Mouse (Mus musculus): ENCODE results near the gene Camk1d.
"Not testable (repeated sequence)": the region's sequence is repeated elsewhere in the genome, so short reads cannot be mapped to it uniquely, and the experiment has no call there.

Gene Camk1d

GRCm38 (mm10) chr2:5614308-5614705 is 100.0 kb downstream of the Camk1d start:
- DNase-seq (ENCODE audit: low read depth in 2 of 2, low spot score in 2 of 2), result no peak

- peak in 1 of 2 experiments; percentile 5 for DNase-seq (ENCODE audit: low read depth in 2 of 2, low spot score in 2 of 2)
These were observed 100.5 kb downstream of the Camk1d start for GRCm38 (mm10) chr2:5613651-5614307.

DNA sequence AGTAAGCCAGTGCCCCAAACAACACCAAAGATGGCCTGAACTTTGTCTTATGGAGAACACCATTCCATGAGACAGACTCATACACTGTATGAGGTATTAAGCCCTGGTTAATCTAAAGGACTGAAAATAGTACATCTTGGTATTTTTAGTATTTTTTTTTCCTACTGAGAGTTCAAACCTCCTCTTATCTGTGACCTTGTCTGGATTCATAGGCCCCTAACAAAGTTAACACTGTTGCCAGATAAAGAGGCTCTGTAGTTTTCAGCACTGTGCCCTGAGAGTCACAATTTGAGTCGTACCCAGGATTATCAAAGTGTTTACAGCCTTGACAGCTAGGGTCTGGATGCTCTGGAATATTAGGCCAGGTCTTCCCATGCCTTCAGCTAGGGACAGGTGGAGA is 102.7 kb downstream of the Camk1d start:
- DNase-seq (ENCODE audit: low read depth in 2 of 2, low spot score in 2 of 2), result no peak

GRCm38 (mm10) chr2:5610521-5610920 is 103.8 kb downstream of the Camk1d start:
- no peak for DNase-seq (ENCODE audit: low read depth in 2 of 2, low spot score in 2 of 2)

DNA sequence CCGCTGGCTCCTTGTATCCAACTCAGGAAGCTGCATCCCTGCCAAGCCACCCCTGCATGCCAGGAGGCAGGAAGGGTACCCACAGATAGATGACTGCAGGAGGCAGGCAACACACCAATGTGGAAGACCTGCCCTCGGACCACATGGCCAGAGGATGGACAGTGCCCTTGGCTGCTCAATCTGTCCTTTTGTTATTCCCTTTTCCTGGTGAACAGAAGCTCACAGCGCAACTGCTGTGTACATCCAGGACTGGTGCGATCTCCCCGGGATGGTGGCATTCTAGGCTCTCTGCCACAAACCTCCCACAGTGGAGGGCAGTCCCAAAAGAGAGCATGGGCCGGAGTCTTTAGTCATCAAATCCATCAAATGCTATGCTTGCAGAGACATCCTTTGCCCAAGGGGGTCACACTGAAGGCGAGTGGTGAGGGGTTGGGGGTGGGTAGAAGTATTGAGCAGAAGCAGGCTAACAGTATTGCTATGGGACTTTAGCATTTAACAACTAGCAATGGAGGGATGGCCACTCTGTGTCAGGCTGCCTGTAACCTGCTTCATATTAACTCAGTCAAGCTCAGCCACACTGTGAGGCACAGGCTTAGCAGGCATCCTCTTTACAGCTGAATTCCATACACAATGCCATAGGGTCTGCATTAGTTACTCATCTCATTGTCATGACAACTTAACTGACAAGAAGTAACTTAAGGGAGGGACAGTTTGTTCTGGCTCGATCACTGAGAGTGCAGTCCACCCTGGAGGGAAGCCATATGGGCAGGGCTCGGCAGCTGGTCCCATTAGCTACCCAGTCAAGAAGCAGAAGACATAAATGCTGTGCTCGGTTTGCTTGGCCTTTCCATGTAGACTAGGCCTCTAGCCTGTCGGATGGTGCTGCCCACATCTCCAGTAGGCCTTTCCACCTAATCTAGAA is 106.1 kb downstream of the Camk1d start:
- no peak for DNase-seq (ENCODE audit: low read depth in 2 of 2, low spot score in 2 of 2)

GRCm38 (mm10) chr2:5605849-5606248 is 108.5 kb downstream of the Camk1d start:
- no peak for DNase-seq (ENCODE audit: low read depth in 2 of 2, low spot score in 2 of 2)

DNA sequence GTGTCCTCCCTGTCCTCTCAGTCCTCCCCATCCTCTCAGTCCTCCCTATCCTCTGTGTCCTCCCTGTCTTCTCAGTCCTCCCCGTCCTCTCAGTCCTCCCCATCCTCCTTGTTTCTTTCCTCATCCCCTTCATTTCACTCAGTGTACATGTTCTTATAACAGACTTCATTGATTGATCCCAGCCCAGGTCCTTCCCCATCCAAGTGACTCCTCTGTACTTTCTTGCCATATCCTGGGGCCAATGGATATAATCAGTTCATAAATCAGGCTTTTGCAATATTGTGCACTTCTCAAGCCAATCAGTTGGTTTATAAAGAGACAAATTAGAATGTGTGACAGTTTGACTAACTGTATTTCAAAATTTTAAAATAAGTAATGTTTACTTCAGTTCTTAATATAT is 112.3 kb downstream of the Camk1d start:
- no peak for DNase-seq (ENCODE audit: low read depth in 2 of 2, low spot score in 2 of 2)

GRCm38 (mm10) chr2:5601243-5601642 is 113.1 kb downstream of the Camk1d start:
- not testable (repeated sequence) for DNase-seq (ENCODE audit: low read depth in 2 of 2, low spot score in 2 of 2)

GRCm38 (mm10) chr2:5600183-5600962 is 113.9 kb downstream of the Camk1d start:
- DNase-seq (ENCODE audit: low read depth in 2 of 2, low spot score in 2 of 2), result no peak

- no peak for DNase-seq (ENCODE audit: low read depth in 2 of 2, low spot score in 2 of 2)
These were observed 114.6 kb downstream of the Camk1d start for GRCm38 (mm10) chr2:5599713-5600112.

DNA sequence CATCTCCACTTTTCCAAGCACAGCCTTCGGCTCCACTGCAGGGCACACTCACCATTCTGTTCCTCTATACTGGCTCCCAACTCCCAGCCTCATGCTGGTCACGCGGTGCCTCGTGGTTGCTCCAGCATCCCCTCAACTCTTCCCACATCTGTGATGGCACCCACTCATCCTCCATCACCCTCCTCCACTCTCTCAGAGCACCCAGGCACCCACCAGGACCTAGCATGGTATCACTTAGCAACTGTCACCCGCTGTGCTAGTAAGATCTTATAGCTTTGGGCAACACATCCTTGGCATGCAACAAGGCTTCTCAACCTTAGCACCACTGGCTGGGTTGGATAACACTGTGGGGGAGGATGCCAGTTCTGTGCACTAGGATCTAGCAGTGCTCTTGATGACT is 115.8 kb downstream of the Camk1d start:
- no peak for DNase-seq (ENCODE audit: low read depth in 2 of 2, low spot score in 2 of 2)

- no peak for DNase-seq (ENCODE audit: low read depth in 2 of 2, low spot score in 2 of 2)
These were observed 117.4 kb downstream of the Camk1d start for GRCm38 (mm10) chr2:5596882-5597281.

GRCm38 (mm10) chr2:5595356-5596191 is 118.7 kb downstream of the Camk1d start:
- no peak for DNase-seq (ENCODE audit: low read depth in 2 of 2, low spot score in 2 of 2)

- DNase-seq (ENCODE audit: low read depth in 2 of 2, low spot score in 2 of 2), result no peak
These were observed 121.7 kb downstream of the Camk1d start for GRCm38 (mm10) chr2:5592461-5593136.

GRCm38 (mm10) chr2:5590074-5590473 is 124.2 kb downstream of the Camk1d start:
- DNase-seq (ENCODE audit: low read depth in 2 of 2, low spot score in 2 of 2), result no peak

DNA sequence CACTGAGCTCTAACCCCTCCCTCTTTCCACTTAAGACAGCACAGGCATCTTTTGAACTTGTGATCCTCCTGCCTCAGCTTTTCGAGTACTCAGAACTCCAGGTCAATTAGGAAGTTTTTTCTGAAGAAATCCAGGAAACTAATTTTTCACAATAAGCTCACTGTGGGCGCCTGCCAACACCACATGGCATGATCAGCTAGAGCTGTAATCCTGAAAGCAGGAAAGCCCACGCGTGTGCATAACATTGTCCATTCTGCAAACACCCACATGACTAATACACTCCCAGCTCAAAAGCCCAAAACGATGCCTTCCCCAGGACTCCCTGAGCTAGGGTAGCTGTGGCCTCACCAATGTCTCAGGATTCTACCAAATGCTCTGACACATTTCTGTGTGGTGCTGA is 125.2 kb downstream of the Camk1d start:
- no peak for DNase-seq (ENCODE audit: low read depth in 2 of 2, low spot score in 2 of 2)

GRCm38 (mm10) chr2:5588329-5588982 is 125.9 kb downstream of the Camk1d start:
- no peak for DNase-seq (ENCODE audit: low read depth in 2 of 2, low spot score in 2 of 2)

DNA sequence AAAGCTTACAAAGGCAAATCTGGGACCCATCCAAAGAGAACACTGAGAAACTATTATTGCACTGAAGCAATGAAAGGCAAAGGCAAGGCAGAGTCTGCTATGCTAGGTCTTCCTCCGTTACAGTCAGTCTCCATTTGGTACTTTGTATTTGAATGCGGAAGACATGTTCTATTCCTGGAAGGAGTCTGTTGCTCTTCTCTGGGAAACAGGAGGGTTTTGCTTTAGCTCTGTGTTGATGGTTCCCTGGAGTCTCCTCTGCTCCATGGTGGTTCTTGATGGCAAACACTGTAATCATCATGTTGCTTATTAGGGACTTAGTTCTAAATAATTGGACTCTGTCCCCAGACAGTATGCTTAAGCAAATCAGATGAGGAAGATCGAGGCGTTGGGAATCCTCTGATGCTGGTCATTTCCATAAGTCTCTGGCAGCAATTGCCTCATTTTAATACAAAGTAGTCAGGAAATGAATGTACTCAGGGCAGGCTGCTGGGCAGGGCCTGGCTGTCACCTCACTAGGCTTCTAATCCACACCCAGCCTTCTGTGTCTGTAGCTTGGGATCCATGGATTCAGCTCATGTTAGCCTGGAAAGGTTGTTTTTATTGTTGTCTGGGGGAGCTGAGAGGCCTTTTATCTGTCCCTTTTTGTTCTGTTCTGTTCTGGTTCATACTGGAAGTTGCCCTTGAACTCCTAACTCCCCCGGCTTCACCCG is 129.8 kb downstream of the Camk1d start:
- DNase-seq (ENCODE audit: low read depth in 2 of 2, low spot score in 2 of 2), result no peak

- DNase-seq (ENCODE audit: low read depth in 2 of 2, low spot score in 2 of 2), result no peak
These were observed 134.9 kb downstream of the Camk1d start for GRCm38 (mm10) chr2:5579391-5579790.
